Mouse (Mus musculus): ENCODE data around the gene Rictor. TPM values are rescaled to one million over a fixed set of nuclear protein-coding genes. Genes with fewer than 3 reads are reported as not detected.

Gene Rictor
- polyA plus RNA-seq, 1 experiment = 24.4 TPM

- WGBS = under 1% methylated on average over 43 of the region's 43 CpGs
- TF ChIP-seq POLR2A (IDR thresholded peaks at IDR 0.05; ENCODE audit: borderline replicate concordance, insufficient read depth, low read length) = no peak
- no peak for TF ChIP-seq CTCF (IDR thresholded peaks at IDR 0.05; ENCODE audit: borderline replicate concordance, insufficient read depth, low read depth, low read length)
- DNase-seq = peak; percentile 70 to 76
- Histone ChIP-seq H3K4me1 (ENCODE audit: control insufficient read depth, insufficient read depth, low read length) (peaks cover 3% of the 10 kb centered on the region; the same call in 1 of the 2 replicates), H3K4me3 (replicated peaks; ENCODE audit: insufficient read depth, low read depth, low read length) (peak overlapping the region; percentile 98), H3K27me3 (ENCODE audit: control insufficient read depth, insufficient read depth, low read length) (no peaks in the 10 kb centered on the region), H3K27ac (ENCODE audit: insufficient read depth, low read length) (peak overlapping the region; percentile 24)
These were observed 636 bp upstream of the Rictor start for GRCm38 (mm10) chr15:6707551-6707935.

DNA sequence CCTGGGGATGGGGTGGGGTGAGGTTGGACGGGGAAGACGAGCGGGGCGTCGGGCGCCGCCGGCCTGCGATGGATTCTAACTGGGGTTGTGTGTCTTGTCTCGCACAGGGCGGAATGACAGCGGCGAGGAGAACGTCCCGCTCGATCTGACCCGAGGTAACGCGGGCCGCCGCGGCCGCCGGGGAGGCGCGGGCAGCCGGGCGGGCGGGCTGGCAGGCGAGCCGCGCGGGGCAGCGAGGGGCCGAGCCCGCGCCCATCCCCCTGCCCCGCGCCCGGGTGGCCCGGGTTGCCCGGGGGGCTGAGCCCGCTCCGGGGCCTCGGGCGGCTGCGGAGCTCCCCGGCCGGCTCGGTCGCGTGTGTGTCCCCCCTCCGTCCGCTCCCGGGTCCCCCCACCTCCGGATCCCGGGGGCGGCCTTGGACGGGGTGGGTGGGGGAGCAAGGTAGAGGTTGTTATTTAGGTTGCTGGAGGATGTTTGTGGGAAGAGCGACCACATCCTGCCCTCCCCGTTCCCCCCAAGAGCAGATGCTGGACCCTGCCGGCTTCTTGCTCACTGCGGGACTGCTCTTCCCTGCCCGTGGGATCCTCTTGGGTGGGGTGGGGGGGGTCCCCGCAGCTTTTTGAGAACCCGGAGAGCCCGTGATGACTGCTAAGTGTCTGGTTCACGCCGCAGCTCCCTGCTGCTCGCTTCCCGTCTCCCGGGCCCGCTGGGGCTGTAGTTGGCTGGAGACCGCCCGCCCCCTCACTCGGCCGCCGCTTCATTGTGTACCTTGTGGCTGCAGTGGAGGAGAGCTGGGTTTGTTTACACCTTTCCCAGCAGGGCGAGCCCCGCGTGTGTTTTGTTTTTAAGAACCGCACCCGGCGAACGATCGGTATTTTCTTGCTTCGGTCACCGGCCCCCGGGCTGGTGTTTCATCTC lies 605 bp downstream of the Rictor start:
- no peak for TF ChIP-seq CTCF (IDR thresholded peaks at IDR 0.05; ENCODE audit: borderline replicate concordance, insufficient read depth, low read depth, low read length)
- no peak for TF ChIP-seq POLR2A (IDR thresholded peaks at IDR 0.05; ENCODE audit: borderline replicate concordance, insufficient read depth, low read length)
- Histone ChIP-seq H3K27me3 (ENCODE audit: control insufficient read depth, insufficient read depth, low read length) (no peaks in the 10 kb centered on the region), H3K4me1 (ENCODE audit: control insufficient read depth, insufficient read depth, low read length) (peaks cover 5% of the 10 kb centered on the region; the same call in 1 of the 2 replicates), H3K4me3 (replicated peaks; ENCODE audit: insufficient read depth, low read depth, low read length) (peak overlapping the region; percentile 98), H3K27ac (ENCODE audit: insufficient read depth, low read length) (peak overlapping the region; percentile 23; the same call in 1 of the 2 replicates)
- WGBS = 1% methylated on average over 89 of the region's 89 CpGs
- DNase-seq = peak; percentile 55 to 66

- DNase-seq = no peak
- Histone ChIP-seq H3K4me3 (replicated peaks; ENCODE audit: insufficient read depth, low read depth, low read length) (peak overlapping the region; percentile 68), H3K27me3 (ENCODE audit: control insufficient read depth, insufficient read depth, low read length) (no peaks in the 10 kb centered on the region), H3K27ac (ENCODE audit: insufficient read depth, low read length) (no peak overlapping the region), H3K4me1 (ENCODE audit: control insufficient read depth, insufficient read depth, low read length) (peaks cover 5% of the 10 kb centered on the region; the same call in 1 of the 2 replicates)
- 15% methylated on average over 8 of the region's 8 CpGs for WGBS
- TF ChIP-seq CTCF (IDR thresholded peaks at IDR 0.05; ENCODE audit: borderline replicate concordance, insufficient read depth, low read depth, low read length) = no peak
- no peak for TF ChIP-seq POLR2A (IDR thresholded peaks at IDR 0.05; ENCODE audit: borderline replicate concordance, insufficient read depth, low read length)
These were observed 1.4 kb downstream of the Rictor start for GRCm38 (mm10) chr15:6709618-6710017.

- WGBS = 57% methylated on average over 7 of the region's 7 CpGs
- Histone ChIP-seq H3K4me3 (replicated peaks; ENCODE audit: insufficient read depth, low read depth, low read length) (no peak overlapping the region), H3K27me3 (ENCODE audit: control insufficient read depth, insufficient read depth, low read length) (no peaks in the 10 kb centered on the region), H3K4me1 (ENCODE audit: control insufficient read depth, insufficient read depth, low read length) (peaks cover 5% of the 10 kb centered on the region; the same call in 1 of the 2 replicates), H3K27ac (ENCODE audit: insufficient read depth, low read length) (no peak overlapping the region)
- DNase-seq = no peak
- no peak for TF ChIP-seq POLR2A (IDR thresholded peaks at IDR 0.05; ENCODE audit: borderline replicate concordance, insufficient read depth, low read length)
- TF ChIP-seq CTCF (IDR thresholded peaks at IDR 0.05; ENCODE audit: borderline replicate concordance, insufficient read depth, low read depth, low read length) = no peak
These were observed 2.2 kb downstream of the Rictor start for GRCm38 (mm10) chr15:6710341-6710740.

DNA sequence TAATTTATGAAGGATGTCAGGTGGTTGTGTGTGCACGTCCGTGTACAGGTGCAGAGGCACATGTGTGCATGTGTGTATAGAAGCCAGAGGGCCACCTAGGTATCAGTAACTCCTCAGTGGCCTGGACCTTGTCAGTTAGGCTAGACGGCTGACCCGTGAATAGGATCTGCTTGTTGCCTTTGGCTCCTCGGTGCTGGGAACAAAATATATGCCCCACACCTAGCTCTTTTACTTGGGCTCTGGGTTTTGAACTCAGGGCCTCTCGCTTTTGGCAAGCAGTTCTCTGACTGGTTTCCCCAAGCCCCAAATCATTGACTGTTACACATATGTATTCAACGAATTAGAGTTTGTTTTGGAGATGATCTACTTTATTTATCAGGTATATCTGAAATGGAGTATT lies 3.0 kb downstream of the Rictor start:
- TF ChIP-seq POLR2A (IDR thresholded peaks at IDR 0.05; ENCODE audit: borderline replicate concordance, insufficient read depth, low read length) (no peak), CTCF (IDR thresholded peaks at IDR 0.05; ENCODE audit: borderline replicate concordance, insufficient read depth, low read depth, low read length) (no peak)
- peaks cover 5% of the 10 kb centered on the region; the same call in 1 of the 2 replicates for H3K4me1 ChIP-seq (ENCODE audit: control insufficient read depth, insufficient read depth, low read length)
- no peak overlapping the region for H3K27ac ChIP-seq (ENCODE audit: insufficient read depth, low read length)
- H3K4me3 ChIP-seq (replicated peaks; ENCODE audit: insufficient read depth, low read depth, low read length) = no peak overlapping the region
- H3K27me3 ChIP-seq (ENCODE audit: control insufficient read depth, insufficient read depth, low read length) = no peaks in the 10 kb centered on the region
- 78% methylated on average over 7 of the region's 7 CpGs for WGBS
- DNase-seq = no peak

DNA sequence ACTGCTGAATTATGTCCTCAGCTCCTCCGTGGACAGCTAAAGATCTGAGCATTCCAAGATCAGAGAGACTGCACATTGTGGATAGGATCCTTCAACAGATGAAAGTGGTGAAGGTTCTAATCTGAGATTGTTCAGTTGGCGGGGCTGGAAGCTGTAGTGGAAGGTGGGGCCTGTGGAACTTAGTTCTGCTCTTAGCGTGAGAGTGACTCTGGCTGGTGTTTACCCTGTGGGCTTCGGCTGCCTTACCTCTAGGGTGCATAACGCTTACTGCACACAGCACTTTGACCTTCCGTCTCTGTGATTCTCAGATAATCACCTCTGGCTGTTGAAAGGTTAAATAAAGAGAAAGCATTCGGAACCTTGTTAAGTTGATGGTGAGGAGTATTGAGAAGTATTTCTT lies 6.6 kb downstream of the Rictor start:
- no peak for DNase-seq
- TF ChIP-seq POLR2A (IDR thresholded peaks at IDR 0.05; ENCODE audit: borderline replicate concordance, insufficient read depth, low read length) (no peak), CTCF (IDR thresholded peaks at IDR 0.05; ENCODE audit: borderline replicate concordance, insufficient read depth, low read depth, low read length) (no peak)
- peaks cover 5% of the 10 kb centered on the region; the same call in 1 of the 2 replicates for H3K4me1 ChIP-seq (ENCODE audit: control insufficient read depth, insufficient read depth, low read length)
- no peak overlapping the region for H3K27ac ChIP-seq (ENCODE audit: insufficient read depth, low read length)
- 67% methylated on average over 7 of the region's 7 CpGs for WGBS
- no peaks in the 10 kb centered on the region for H3K27me3 ChIP-seq (ENCODE audit: control insufficient read depth, insufficient read depth, low read length)
- no peak overlapping the region for H3K4me3 ChIP-seq (replicated peaks; ENCODE audit: insufficient read depth, low read depth, low read length)

DNA sequence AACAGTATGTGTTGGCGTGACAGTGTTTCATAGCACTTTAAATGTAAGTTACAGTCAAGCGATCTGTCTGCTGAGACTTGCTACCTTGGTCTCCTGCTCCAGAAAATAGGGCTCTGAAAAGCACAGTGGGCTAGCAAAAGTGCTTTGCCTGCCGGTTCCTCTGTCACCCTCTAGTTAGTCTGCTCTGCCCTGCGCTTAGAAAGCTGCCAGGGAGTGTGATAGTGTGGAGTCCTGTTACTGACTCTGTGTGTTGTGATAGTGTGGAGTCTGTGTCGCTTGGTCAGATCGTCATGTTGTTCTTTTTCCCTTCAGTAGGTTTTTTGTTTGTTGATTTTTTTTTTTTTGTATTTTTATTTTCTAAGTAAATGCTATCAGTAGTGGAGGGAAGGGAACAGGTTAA lies 7.1 kb downstream of the Rictor start:
- no peak for TF ChIP-seq CTCF (IDR thresholded peaks at IDR 0.05; ENCODE audit: borderline replicate concordance, insufficient read depth, low read depth, low read length)
- TF ChIP-seq POLR2A (IDR thresholded peaks at IDR 0.05; ENCODE audit: borderline replicate concordance, insufficient read depth, low read length) = no peak
- Histone ChIP-seq H3K27me3 (ENCODE audit: control insufficient read depth, insufficient read depth, low read length) (no peaks in the 10 kb centered on the region), H3K4me3 (replicated peaks; ENCODE audit: insufficient read depth, low read depth, low read length) (no peak overlapping the region), H3K27ac (ENCODE audit: insufficient read depth, low read length) (no peak overlapping the region), H3K4me1 (ENCODE audit: control insufficient read depth, insufficient read depth, low read length) (peaks cover 5% of the 10 kb centered on the region; the same call in 1 of the 2 replicates)
- 68% methylated on average over 6 of the region's 6 CpGs for WGBS
- DNase-seq = no peak

- Histone ChIP-seq H3K27ac (ENCODE audit: insufficient read depth, low read length) (no peak overlapping the region), H3K4me1 (ENCODE audit: control insufficient read depth, insufficient read depth, low read length) (peaks cover 7% of the 10 kb centered on the region), H3K27me3 (ENCODE audit: control insufficient read depth, insufficient read depth, low read length) (no peaks in the 10 kb centered on the region), H3K4me3 (replicated peaks; ENCODE audit: insufficient read depth, low read depth, low read length) (no peak overlapping the region)
- TF ChIP-seq CTCF (IDR thresholded peaks at IDR 0.05; ENCODE audit: borderline replicate concordance, insufficient read depth, low read depth, low read length) (no peak), POLR2A (IDR thresholded peaks at IDR 0.05; ENCODE audit: borderline replicate concordance, insufficient read depth, low read length) (no peak)
- 53% methylated on average over 2 of the region's 2 CpGs for WGBS
- peak in 1 of 2 experiments; percentile 29 for DNase-seq
These were observed 13.2 kb downstream of the Rictor start for GRCm38 (mm10) chr15:6721385-6721784.
